Mouse (Mus musculus) ovary, adult 2 months (tissue): ENCODE results near the gene 1700069L16Rik. TPM values are rescaled to one million over a fixed set of nuclear protein-coding genes. Genes with fewer than 3 reads are reported as not detected.

Experiments
- polyA plus RNA-seq: library from polyadenylated mRNA; depleted of rRNA; stranded (reverse); fragments of >200 nt; gene quantifications from 2 replicates; pipeline ENCODE4 v1.2.3, GENCODE M21; 2012; rRNA removed

Gene 1700069L16Rik
- not detected in 2 replicates for polyA plus RNA-seq

GRCm38 (mm10) chr5:113724446-113724845 is at the start of gene 1700069L16Rik:
Gene 1700069L16Rik, minus strand, starts transcription at chr5:113724772.

GRCm38 (mm10) chr5:113772450-113772895 is 47.9 kb upstream of the 1700069L16Rik start, which contains the start of the genes Sart3 and Iscu:
Gene Sart3, minus strand, starts transcription at chr5:113772510.
Gene Iscu, plus strand, starts transcription at chr5:113772748.

GRCm38 (mm10) chr5:113735345-113736112 is 11.0 kb upstream of the 1700069L16Rik start, which contains the start of gene Ficd:
Gene Ficd, plus strand, starts transcription at chr5:113735803.

GRCm38 (mm10) chr5:113650035-113650865 is 74.3 kb downstream of the 1700069L16Rik start, which contains the start of gene Cmklr1:
Gene Cmklr1, minus strand, starts transcription at chr5:113650426.

Other genes starting within 250 kb of the 1700069L16Rik start
- gene Wscd2, start 234.4 kb downstream of the 1700069L16Rik start, polyA plus RNA-seq = 9.5 and 10.3 TPM in 2 replicates
- 58.3 and 69.4 TPM in 2 replicates for gene Cmklr1, start 74.3 kb downstream of the 1700069L16Rik start, polyA plus RNA-seq
- gene Ficd, start 11.0 kb upstream of the 1700069L16Rik start, polyA plus RNA-seq = 8.4 and 9.3 TPM in 2 replicates
- 28.6 and 31.6 TPM in 2 replicates for gene Sart3, start 47.7 kb upstream of the 1700069L16Rik start, polyA plus RNA-seq
- 142 and 156 TPM in 2 replicates for gene Iscu, start 48.0 kb upstream of the 1700069L16Rik start, polyA plus RNA-seq
- gene Tmem119, start 75.7 kb upstream of the 1700069L16Rik start, polyA plus RNA-seq = 40.9 and 48.6 TPM in 2 replicates
- 25.6 and 26.6 TPM in 2 replicates for gene Selplg, start 107.9 kb upstream of the 1700069L16Rik start, polyA plus RNA-seq
- gene Coro1c, start 184.0 kb upstream of the 1700069L16Rik start, polyA plus RNA-seq = 76.6 and 79.5 TPM in 2 replicates